Mouse (Mus musculus) neural tube, embryonic 11.5 days (tissue): Measurements from ENCODE around the gene Ubap2. TPM values are rescaled to one million over a fixed set of nuclear protein-coding genes. Genes with fewer than 3 reads are reported as not detected.
A peak's percentile ranks its signal among the peaks of the same experiment; 100 is the strongest.

ENCODE experiments used
- ATAC-seq: fragments of 200-750 bp; cut with Nextera tagmentation; 2 replicates; pipeline ENCODE4 v1.8.0; 2017; ENCODE audit warnings: moderate number of reproducible peaks, mild to moderate bottlenecking, moderate TSS enrichment, moderate library complexity; ENCODE audit not compliant: insufficient read depth, low FRiP score, low TSS enrichment
- DNase-seq: peaks from one replicate; pipeline ENCODE4 v3.0.0-alpha.2; 2015; ENCODE audit warnings: low spot score
- H3K27ac ChIP-seq: fragments of 300-500 bp; sonication (generic); 2 replicates; pipeline ENCODE4 v1.5.1; 2014; ENCODE audit warnings: low read depth, mild to moderate bottlenecking, low read length
- H3K27me3 ChIP-seq: fragments of 300-500 bp; sonication (generic); 2 replicates; pipeline ENCODE4 v1.6.1; 2014; ENCODE audit warnings: mild to moderate bottlenecking, low read length, mixed read lengths; ENCODE audit not compliant: control insufficient read depth, insufficient read depth
- H3K36me3 ChIP-seq: fragments of 300-500 bp; sonication (generic); 2 replicates; pipeline ENCODE4 v1.6.1; 2014; ENCODE audit warnings: mild to moderate bottlenecking, low read length, moderate library complexity, mixed read lengths; ENCODE audit not compliant: control insufficient read depth, insufficient read depth
- H3K4me1 ChIP-seq: fragments of 300-500 bp; sonication (generic); 2 replicates; pipeline ENCODE4 v1.6.1; 2014; ENCODE audit warnings: low read length, mixed read lengths; ENCODE audit not compliant: control insufficient read depth, insufficient read depth
- H3K4me2 ChIP-seq: fragments of 300-500 bp; sonication (generic); 2 replicates; pipeline ENCODE4 v1.6.1; 2014; ENCODE audit warnings: low read depth, mild to moderate bottlenecking, moderate library complexity
- H3K4me3 ChIP-seq: fragments of 300-500 bp; sonication (generic); 2 replicates; pipeline ENCODE4 v1.5.1; 2014; ENCODE audit warnings: low read depth, low read length
- H3K9ac ChIP-seq: fragments of 300-500 bp; sonication (generic); 2 replicates; pipeline ENCODE4 v1.6.1; 2014; ENCODE audit warnings: mild to moderate bottlenecking, low read length
- H3K9me3 ChIP-seq: fragments of 300-500 bp; sonication (generic); 2 replicates; pipeline ENCODE4 v1.6.1; 2016; ENCODE audit warnings: low read length; ENCODE audit not compliant: control insufficient read depth
- WGBS: fragments of 180-500 bp; shearing (Covaris S2); extraction: QIAGEN DNeasy Blood & Tissue Kit; methylation state at CpG from one replicate; pipeline ENCODE4 v1.1.7; 2014; 5-methylcytosine and 5-hydroxymethylcytosine counted together
- polyA plus RNA-seq: library from polyadenylated mRNA; unstranded; fragments of >200 nt; fragmentation: Nextera tagmentation; extraction: Ambion mirVana; gene quantifications from 2 replicates; pipeline ENCODE4 v1.2.1, GENCODE M21; 2014

Gene Ubap2
- polyA plus RNA-seq, 1 experiment from 2014 or later: 76.7 TPM

DNA sequence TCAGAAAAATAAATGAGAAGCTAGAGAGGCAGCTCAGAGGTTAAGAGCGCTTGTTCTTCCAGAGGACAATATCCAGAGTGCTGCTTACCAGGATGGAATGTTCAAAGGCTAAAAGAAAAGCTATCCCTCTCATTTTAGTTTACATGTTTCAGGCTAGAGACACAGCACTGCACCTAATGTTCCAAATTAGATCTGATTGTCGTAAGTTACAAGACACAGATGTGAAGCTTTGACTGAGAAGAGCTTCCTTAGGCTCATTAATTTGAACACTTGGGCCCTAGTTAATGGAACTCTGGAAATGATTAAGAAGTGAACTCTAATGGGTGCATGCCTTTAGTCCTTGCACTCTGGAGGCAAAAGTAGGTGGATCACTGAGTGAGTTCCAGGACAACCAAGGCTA, 21.2 kb downstream of the Ubap2 start:
- Histone ChIP-seq H3K9ac (no peak overlapping the region), H3K4me2 (no peak overlapping the region), H3K36me3 (peaks cover 2% of the 10 kb centered on the region; the same call in 1 of the 2 replicates), H3K27ac (no peak overlapping the region), H3K9me3 (no peaks in the 10 kb centered on the region), H3K4me3 (no peak overlapping the region), H3K27me3 (no peaks in the 10 kb centered on the region), H3K4me1 (no peaks in the 10 kb centered on the region)
- no peak for ATAC-seq
- WGBS: 93% methylated on average over 2 of the region's 2 CpGs
- DNase-seq: no peak

DNA sequence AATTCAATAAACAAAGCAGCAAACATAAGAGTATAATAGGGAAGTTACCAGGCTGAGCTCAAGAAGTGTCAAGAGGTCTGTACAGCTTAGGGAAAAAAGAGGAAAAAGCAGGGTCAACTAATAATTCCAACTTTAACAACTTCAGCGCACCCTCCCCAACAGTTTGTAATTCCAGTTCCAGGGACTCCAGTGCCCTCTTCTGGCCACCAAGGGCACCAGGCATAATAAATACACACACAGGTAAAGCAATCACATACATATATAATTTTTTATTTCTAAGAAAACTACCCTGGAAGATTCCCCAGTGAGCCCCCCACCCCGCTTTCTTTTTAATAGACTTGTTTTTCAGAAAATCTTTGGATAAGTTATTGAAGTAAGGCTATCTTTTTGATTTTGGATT, 29.5 kb downstream of the Ubap2 start:
- WGBS: 95% methylated on average over 2 of the region's 2 CpGs
- H3K4me3 ChIP-seq: no peak overlapping the region
- no peak overlapping the region for H3K4me2 ChIP-seq
- H3K9ac ChIP-seq: no peak overlapping the region
- no peak for DNase-seq
- H3K9me3 ChIP-seq: no peaks in the 10 kb centered on the region
- ATAC-seq: no peak
- no peak overlapping the region for H3K27ac ChIP-seq
- no peaks in the 10 kb centered on the region for H3K4me1 ChIP-seq
- H3K27me3 ChIP-seq: no peaks in the 10 kb centered on the region
- H3K36me3 ChIP-seq: peaks cover 6% of the 10 kb centered on the region

DNA sequence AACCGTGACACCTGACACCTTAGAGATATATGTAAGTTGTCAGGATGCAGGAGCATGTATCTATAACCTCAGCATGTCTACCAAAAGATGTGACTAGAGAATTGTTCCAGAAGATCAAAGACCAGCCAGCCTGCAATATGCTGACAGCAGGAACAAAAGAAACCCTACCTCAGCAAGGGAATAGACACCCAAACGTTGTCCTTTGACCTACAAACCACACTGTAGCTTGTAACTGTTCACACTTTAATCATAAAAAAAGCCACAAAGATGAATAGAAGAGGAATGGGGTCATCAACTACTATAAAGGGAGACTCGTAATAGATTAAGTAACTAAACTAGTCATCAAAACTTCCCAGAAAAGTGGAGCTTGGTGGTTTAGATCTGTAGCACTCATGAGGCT, 34.0 kb downstream of the Ubap2 start:
- 82% methylated on average over 3 of the region's 3 CpGs for WGBS
- no peak overlapping the region for H3K4me2 ChIP-seq
- no peaks in the 10 kb centered on the region for H3K9me3 ChIP-seq
- no peak overlapping the region for H3K9ac ChIP-seq
- DNase-seq (no peak), ATAC-seq (no peak)
- peaks cover 4% of the 10 kb centered on the region; the same call in 1 of the 2 replicates for H3K36me3 ChIP-seq
- H3K4me3 ChIP-seq: no peak overlapping the region
- H3K27me3 ChIP-seq: no peaks in the 10 kb centered on the region
- H3K4me1 ChIP-seq: no peaks in the 10 kb centered on the region
- no peak overlapping the region for H3K27ac ChIP-seq

DNA sequence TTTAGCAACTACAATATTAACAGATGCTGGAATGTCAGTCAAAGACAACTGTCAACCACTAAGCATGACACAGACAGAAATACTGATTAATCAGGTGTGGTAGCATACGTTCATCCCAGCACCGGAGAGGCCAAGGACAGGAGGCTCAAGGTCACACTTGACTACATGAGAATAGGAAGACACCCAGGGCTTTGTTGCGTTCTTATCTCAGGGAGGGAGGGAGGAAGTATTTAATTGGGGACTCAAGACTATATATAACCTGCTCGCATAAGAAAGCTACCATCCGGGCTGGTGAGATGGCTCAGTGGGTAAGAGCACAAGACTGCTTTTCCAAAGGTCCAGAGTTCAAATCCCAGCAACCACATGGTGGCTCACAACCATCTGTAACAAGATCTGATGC, 39.3 kb downstream of the Ubap2 start:
- Histone ChIP-seq H3K4me1 (no peaks in the 10 kb centered on the region), H3K4me3 (no peak overlapping the region), H3K9me3 (no peaks in the 10 kb centered on the region), H3K4me2 (no peak overlapping the region), H3K36me3 (peaks cover 8% of the 10 kb centered on the region; the same call in 1 of the 2 replicates), H3K27ac (no peak overlapping the region), H3K9ac (no peak overlapping the region), H3K27me3 (no peaks in the 10 kb centered on the region)
- whole genome bisulfite sequencing: 90% methylated on average over 5 of the region's 5 CpGs
- DNase-seq (no peak), ATAC-seq (no peak)

DNA sequence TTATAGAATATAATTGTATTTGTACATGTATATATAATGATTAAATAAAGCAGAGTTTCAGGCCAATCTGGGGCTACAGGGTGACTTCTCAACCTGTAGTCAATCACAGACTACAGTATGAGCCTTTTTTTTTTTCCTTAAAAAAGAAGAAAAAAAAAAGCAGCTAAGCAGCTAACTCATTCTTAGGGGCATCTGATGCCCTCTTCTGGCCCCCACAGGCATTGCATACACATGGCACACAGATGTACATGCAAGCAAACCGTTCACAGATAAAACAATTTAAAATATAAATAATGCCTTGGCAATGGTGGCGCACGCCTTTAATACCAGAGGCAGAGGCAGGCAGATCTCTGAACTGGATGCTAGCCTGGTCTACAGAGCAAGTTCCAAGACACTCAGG, 48.6 kb downstream of the Ubap2 start:
- H3K27ac ChIP-seq: no peak overlapping the region
- DNase-seq (peak; percentile 58), ATAC-seq (no peak)
- H3K9me3 ChIP-seq: no peaks in the 10 kb centered on the region
- H3K4me1 ChIP-seq: no peaks in the 10 kb centered on the region
- no peak overlapping the region for H3K4me2 ChIP-seq
- H3K27me3 ChIP-seq: no peaks in the 10 kb centered on the region
- H3K36me3 ChIP-seq: peaks cover 7% of the 10 kb centered on the region; the same call in 1 of the 2 replicates
- H3K4me3 ChIP-seq: no peak overlapping the region
- 96% methylated on average over 3 of the region's 3 CpGs for WGBS
- H3K9ac ChIP-seq: no peak overlapping the region

DNA sequence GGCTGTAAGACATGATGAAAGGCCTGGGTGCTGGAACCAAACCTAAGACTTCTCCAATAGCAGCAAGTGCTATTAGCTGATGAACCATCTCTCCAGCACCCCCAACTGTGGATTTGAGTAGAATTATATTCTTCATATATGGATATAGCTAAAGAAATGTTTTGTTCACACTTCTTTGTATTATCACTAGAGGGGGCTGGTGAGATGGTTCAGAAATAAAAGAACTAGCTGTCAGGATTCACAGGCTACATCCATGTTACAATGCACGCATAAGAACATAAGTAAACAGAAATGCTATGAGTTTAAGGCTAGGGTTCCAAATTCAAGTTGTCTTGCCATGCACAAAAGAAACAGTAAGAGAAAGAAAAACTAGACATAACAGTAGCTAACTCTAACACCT, 49.5 kb downstream of the Ubap2 start:
- H3K4me1 ChIP-seq: no peaks in the 10 kb centered on the region
- H3K9me3 ChIP-seq: no peaks in the 10 kb centered on the region
- WGBS: 95% methylated on average over 1 of the region's 1 CpGs
- H3K27me3 ChIP-seq: no peaks in the 10 kb centered on the region
- no peak overlapping the region for H3K4me2 ChIP-seq
- H3K36me3 ChIP-seq: peaks cover 7% of the 10 kb centered on the region; the same call in 1 of the 2 replicates
- H3K27ac ChIP-seq: no peak overlapping the region
- no peak overlapping the region for H3K9ac ChIP-seq
- ATAC-seq: no peak
- H3K4me3 ChIP-seq: no peak overlapping the region
- no peak for DNase-seq

DNA sequence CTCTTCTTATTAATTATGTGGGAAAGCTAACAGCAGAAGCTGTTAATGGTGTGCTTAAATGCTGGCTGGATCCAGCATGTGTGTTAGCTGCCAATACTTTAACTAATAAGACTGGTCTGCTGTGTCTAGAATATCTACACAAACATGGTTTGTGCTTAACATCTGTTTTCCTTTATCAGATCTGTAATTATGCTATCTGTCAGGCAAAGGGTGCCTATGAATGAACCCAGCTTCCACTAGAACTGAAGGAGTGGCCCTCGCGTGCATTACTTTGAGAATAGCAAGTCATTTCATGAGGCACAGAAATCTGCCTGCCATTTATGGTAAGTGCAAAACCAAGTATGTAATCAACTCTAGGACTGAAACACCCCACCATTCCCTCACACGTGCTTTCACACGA, 66.9 kb downstream of the Ubap2 start:
- no peak overlapping the region for H3K9ac ChIP-seq
- H3K4me2 ChIP-seq: no peak overlapping the region
- 93% methylated on average over 4 of the region's 4 CpGs for WGBS
- ATAC-seq (no peak), DNase-seq (no peak)
- H3K4me1 ChIP-seq: no peaks in the 10 kb centered on the region
- no peaks in the 10 kb centered on the region for H3K9me3 ChIP-seq
- peaks cover 22% of the 10 kb centered on the region for H3K36me3 ChIP-seq
- no peak overlapping the region for H3K4me3 ChIP-seq
- H3K27ac ChIP-seq: no peak overlapping the region
- no peaks in the 10 kb centered on the region for H3K27me3 ChIP-seq

DNA sequence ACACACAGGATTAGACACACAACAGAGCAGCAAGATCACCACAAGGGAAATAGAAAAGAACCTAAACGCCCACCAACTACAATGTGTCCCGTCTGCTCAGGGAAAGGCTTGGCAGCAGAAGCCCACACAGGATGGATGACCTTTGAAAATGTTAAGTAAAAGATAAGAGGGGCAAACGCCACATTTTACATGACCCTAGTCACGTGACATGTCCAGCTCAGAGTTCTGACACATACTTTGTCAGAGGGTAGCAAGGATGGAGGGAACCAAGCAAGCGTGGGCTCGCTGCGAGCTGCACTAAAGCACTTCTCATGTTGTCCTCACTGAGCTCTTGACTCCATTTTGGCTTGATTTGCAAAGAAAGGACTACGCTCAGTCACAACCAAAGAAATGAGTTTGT, 69.2 kb downstream of the Ubap2 start:
- DNase-seq (no peak), ATAC-seq (no peak)
- no peaks in the 10 kb centered on the region for H3K27me3 ChIP-seq
- no peak overlapping the region for H3K27ac ChIP-seq
- H3K36me3 ChIP-seq: peaks cover 28% of the 10 kb centered on the region
- no peak overlapping the region for H3K9ac ChIP-seq
- no peaks in the 10 kb centered on the region for H3K4me1 ChIP-seq
- H3K4me2 ChIP-seq: no peak overlapping the region
- 95% methylated on average over 8 of the region's 8 CpGs for WGBS
- no peak overlapping the region for H3K4me3 ChIP-seq
- H3K9me3 ChIP-seq: no peaks in the 10 kb centered on the region

DNA sequence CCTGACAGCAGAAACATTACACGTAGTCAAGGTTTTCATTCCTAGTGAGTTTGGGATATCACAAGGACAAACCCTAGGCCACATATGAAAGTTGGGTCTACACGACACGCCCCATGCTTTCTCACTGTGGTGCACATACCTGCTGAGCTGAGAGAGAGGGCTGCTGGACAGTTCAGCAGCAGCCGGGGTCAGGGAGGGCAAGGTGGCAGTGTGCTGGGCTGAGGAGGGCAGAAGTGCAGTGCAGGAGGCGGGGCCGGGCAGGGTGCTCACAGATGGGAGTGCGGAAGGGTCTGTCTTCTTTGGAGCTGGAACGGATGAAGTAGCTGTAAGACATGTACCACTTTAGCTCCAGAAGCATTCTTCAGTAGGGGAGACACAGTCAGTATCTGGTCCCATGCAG, 72.8 kb downstream of the Ubap2 start:
- H3K9me3 ChIP-seq: no peaks in the 10 kb centered on the region
- no peak overlapping the region for H3K4me3 ChIP-seq
- no peak overlapping the region for H3K27ac ChIP-seq
- no peak overlapping the region for H3K9ac ChIP-seq
- no peaks in the 10 kb centered on the region for H3K27me3 ChIP-seq
- WGBS: 91% methylated on average over 8 of the region's 8 CpGs
- H3K36me3 ChIP-seq: peaks cover 32% of the 10 kb centered on the region
- no peaks in the 10 kb centered on the region for H3K4me1 ChIP-seq
- DNase-seq: no peak
- H3K4me2 ChIP-seq: no peak overlapping the region
- no peak for ATAC-seq
